Mouse (Mus musculus): ENCODE data around the gene Tmem235.

Tmem235 gene

DNA sequence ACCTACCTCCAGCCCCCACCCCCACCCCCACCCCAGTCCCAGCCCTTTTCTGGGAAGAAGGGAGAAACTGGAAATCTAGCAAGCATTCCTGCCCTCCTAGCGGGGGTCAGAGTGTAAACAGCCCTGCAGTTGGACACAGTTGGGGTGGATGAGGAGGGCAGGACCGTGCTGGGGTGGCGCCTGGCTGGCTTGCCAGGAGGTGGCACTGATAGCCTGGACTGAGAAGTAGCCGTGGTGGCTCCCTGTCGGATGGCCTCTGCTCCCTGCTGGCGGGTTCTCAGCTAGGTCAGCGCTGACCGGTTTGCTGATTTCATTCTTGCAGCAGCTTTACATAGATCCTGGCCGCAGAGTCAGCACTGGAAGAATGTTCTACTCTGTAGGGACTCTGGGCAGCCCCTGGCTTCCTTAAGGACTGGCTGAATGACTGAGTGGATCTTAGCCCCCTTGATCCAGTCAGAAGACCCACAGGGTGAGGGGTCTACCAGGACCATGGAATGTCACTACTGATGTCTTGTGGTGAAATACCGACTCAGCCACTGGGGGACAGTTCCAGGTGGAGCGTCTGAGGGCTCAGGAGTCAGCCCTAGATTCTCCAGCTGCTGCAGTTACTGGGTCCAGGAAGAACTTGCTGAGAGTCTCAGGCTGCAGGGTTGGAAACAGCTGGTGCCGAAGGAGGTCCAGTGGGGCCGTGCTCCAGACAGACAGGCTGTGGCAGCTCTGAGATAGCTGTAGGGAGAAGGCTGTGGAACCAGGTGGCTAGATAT lies 30.1 kb downstream of the Tmem235 start:
- no peak for DNase-seq (ENCODE audit: low read depth, low spot score)

- DNase-seq (ENCODE audit: low read depth, low spot score) = no peak
These were observed 31.1 kb downstream of the Tmem235 start for GRCm38 (mm10) chr11:117891581-117892175.

DNA sequence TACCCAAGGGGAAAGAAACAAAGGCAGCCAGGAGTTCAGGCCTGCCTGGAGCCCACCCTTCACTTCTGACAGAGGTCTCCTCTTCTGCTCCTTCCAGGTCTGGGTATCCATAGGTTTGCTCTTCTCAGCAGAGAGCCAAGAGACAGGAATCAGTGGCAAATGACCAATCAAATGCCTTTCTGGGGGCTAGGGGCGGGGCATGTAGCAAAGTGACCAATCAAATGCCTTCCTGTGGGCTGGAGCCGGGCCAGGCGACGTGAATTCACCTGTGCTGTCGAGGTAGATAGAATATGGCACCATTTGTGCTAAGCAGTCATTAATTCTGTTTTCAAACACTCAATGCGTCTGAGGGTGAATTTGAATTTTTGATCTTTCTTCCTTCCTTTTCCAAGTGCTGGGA lies 31.6 kb downstream of the Tmem235 start:
- DNase-seq (ENCODE audit: low read depth, low spot score) = no peak

- no peak for DNase-seq (ENCODE audit: low read depth, low spot score)
These were observed 34.1 kb downstream of the Tmem235 start for GRCm38 (mm10) chr11:117894676-117895075.

GRCm38 (mm10) chr11:117896533-117896932 lies 36.0 kb downstream of the Tmem235 start:
- DNase-seq (ENCODE audit: low read depth, low spot score) = no peak

GRCm38 (mm10) chr11:117902282-117902681 lies 41.7 kb downstream of the Tmem235 start:
- no peak for DNase-seq (ENCODE audit: low read depth, low spot score)

DNA sequence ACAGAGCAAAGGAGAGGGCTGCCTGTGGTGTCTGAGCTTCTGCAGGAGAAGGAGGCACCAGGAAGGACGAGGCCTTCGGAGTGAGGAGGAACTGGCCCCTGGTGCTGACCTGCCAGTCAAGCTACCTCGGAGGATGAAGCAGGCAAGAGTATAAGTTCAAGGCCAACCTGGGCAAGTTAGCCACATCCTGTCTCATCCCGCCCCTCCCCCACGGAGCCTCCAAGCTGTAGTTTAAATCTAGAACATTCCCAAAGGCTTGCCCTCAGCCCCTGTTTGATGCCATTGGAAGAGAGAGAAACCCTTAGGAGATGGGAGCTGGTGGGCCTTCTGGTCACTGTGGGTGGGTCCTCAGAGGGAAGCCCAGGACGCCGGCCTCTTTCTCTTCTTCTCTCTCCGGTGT lies 43.9 kb downstream of the Tmem235 start:
- DNase-seq (ENCODE audit: low read depth, low spot score) = no peak

DNA sequence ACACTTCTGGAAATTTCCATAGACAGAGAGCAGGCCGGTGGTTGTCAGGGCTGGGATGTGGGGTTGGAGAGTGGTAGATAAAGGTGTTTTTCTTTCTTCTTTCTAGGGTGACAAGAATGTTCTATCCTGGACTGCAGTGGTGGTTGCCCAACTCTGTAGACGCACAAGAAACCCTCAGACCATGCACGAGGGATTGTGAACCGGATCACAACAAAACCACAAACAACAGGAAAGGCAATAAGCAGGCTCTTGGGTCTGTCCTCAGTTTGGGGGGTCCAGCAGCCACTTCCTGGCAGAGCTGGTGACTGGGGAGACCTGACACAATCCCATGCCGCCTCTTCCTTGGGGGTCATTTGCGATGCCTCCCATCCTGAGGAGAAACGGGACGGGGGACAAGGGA lies 48.8 kb downstream of the Tmem235 start:
- no peak for DNase-seq (ENCODE audit: low read depth, low spot score)

- DNase-seq (ENCODE audit: low read depth, low spot score) = peak; percentile 83
These were observed 52.3 kb downstream of the Tmem235 start for GRCm38 (mm10) chr11:117912684-117913352.

GRCm38 (mm10) chr11:117914531-117914930 lies 54.0 kb downstream of the Tmem235 start:
- no peak for DNase-seq (ENCODE audit: low read depth, low spot score)
